9 mouse cellular contexts compared by ENCODE assay signal in genomic region chr11:117627060-117627562, GRCm38 (mm10). TPM values are rescaled to one million over a fixed set of nuclear protein-coding genes. Genes with fewer than 3 reads are reported as not detected.
DNase-seq lines count a peak whose midpoint lies in the region; ATAC-seq lines count a peak whose summit lies in the region.
"Had no signal": no experiment of that assay in that cellular context is flagged by ENCODE, and none has a peak within 500 bp of the region (broad histone marks: within the 10 kb centered on the region; RNA-seq: fewer than 3 reads in every experiment).

No protein-coding gene starts in this region.

- peaks cover 33% of the 10 kb centered on the region for H3K27me3 ChIP-seq in kidney, embryonic 15.5 days
- H3K27me3 ChIP-seq in kidney, embryonic 16.5 days (ENCODE audit: insufficient read depth, low read length) = peaks cover 29% of the 10 kb centered on the region
- no peaks in the 10 kb centered on the region for H3K27me3 ChIP-seq in hindbrain, embryonic 16.5 days (replicated peaks; ENCODE audit: control insufficient read depth, insufficient read depth, low read length)
- H3K27me3 ChIP-seq: CH12.LX had no signal

- no peak overlapping the region for H3K4me3 ChIP-seq in kidney, embryonic 15.5 days (replicated peaks)
- H3K4me3 ChIP-seq in kidney, embryonic 16.5 days (ENCODE audit: low read length) = no peak overlapping the region
- H3K4me3 ChIP-seq in hindbrain, embryonic 16.5 days (ENCODE audit: low read length) = no peak overlapping the region

- no peaks in the 10 kb centered on the region for H3K9me3 ChIP-seq in kidney, embryonic 15.5 days (replicated peaks)
- no peaks in the 10 kb centered on the region for H3K9me3 ChIP-seq in kidney, embryonic 16.5 days (ENCODE audit: low read length)
- H3K9me3 ChIP-seq in hindbrain, embryonic 16.5 days (ENCODE audit: control insufficient read depth, low read length) = no peaks in the 10 kb centered on the region

- H3K4me2 ChIP-seq in kidney, embryonic 15.5 days = no peak overlapping the region
- no peak overlapping the region for H3K4me2 ChIP-seq in kidney, embryonic 16.5 days (replicated peaks; ENCODE audit: low read depth, low read length)
- peak overlapping the region; percentile 27 for H3K4me2 ChIP-seq in hindbrain, embryonic 16.5 days (ENCODE audit: low read length)

- WGBS in kidney, embryonic 15.5 days = 28% methylated on average over 5 of the region's 5 CpGs
- WGBS in kidney, embryonic 16.5 days = 29% methylated on average over 5 of the region's 5 CpGs
- WGBS in hindbrain, embryonic 16.5 days = 14% methylated on average over 5 of the region's 5 CpGs

- H3K27ac ChIP-seq in kidney, embryonic 15.5 days = no peak overlapping the region
- no peak overlapping the region for H3K27ac ChIP-seq in kidney, embryonic 16.5 days (ENCODE audit: low read length)
- peak overlapping the region; percentile 89 for H3K27ac ChIP-seq in hindbrain, embryonic 16.5 days (ENCODE audit: low read depth, low read length)

- no peak for ATAC-seq in kidney, embryonic 15.5 days (replicated peaks; ENCODE audit: low FRiP score)
- no peak for ATAC-seq in kidney, embryonic 16.5 days (ENCODE audit: low FRiP score, low TSS enrichment)
- peak; percentile 26; the same call in 1 of the 2 replicates for ATAC-seq in hindbrain, embryonic 16.5 days

- DNase-seq in cerebellum, adult 8-10 months = peak; percentile 63
- DNase-seq in right cerebral cortex, postnatal 36 days (ENCODE audit: low spot score in 2 of 2) = peak; percentile 34 to 42
- no peak for DNase-seq in gastrocnemius, postnatal 36 days
- no peak for DNase-seq in adrenal gland, adult 8-10 months
- DNase-seq in gastrocnemius, adult 8-10 months (ENCODE audit: low spot score in 2 of 2) = no peak

- H3K4me1 ChIP-seq in kidney, embryonic 15.5 days = peaks cover 10% of the 10 kb centered on the region; the same call in 1 of the 2 replicates
- H3K4me1 ChIP-seq in kidney, embryonic 16.5 days (ENCODE audit: insufficient read depth, low read length) = peaks cover 3% of the 10 kb centered on the region; the same call in 1 of the 2 replicates
- H3K4me1 ChIP-seq in hindbrain, embryonic 16.5 days (ENCODE audit: control insufficient read depth, insufficient read depth, low read depth, low read length) = peaks cover 29% of the 10 kb centered on the region

- H3K9ac ChIP-seq in kidney, embryonic 15.5 days = 0 out of 2 replicates have a peak overlapping the region, but pooled peaks have one; percentile 10
- no peak overlapping the region for H3K9ac ChIP-seq in kidney, embryonic 16.5 days (replicated peaks; ENCODE audit: low read length)
- H3K9ac ChIP-seq in hindbrain, embryonic 16.5 days (ENCODE audit: low read depth, low read length) = peak overlapping the region; percentile 25; the same call in 1 of the 2 replicates

- no peaks in the 10 kb centered on the region for H3K36me3 ChIP-seq in kidney, embryonic 15.5 days
- no peaks in the 10 kb centered on the region for H3K36me3 ChIP-seq in kidney, embryonic 16.5 days (ENCODE audit: insufficient read depth, low read length)
- H3K36me3 ChIP-seq in hindbrain, embryonic 16.5 days (ENCODE audit: control insufficient read depth, insufficient read depth, low read length) = no peaks in the 10 kb centered on the region

- intact Hi-C loops in gastrocnemius, postnatal 36 days (cut with DNase I) = no loop called here

RNA-seq across cellular contexts. Expression of gene Tnrc6c, which starts 27.0 kb away (rescaled TPM):
- polyA plus RNA-seq in kidney, embryonic 15.5 days (2015; fragmentation: Nextera tagmentation; extraction: Ambion mirVana) = 10.0 and 10.5 TPM in 2 replicates
- 9.1 and 10.7 TPM in 2 replicates for polyA plus RNA-seq in kidney, embryonic 16.5 days (2015; fragmentation: Nextera tagmentation; extraction: Ambion mirVana)
- 18.9 and 21.4 TPM in 2 replicates for polyA plus RNA-seq in hindbrain, embryonic 16.5 days (2015; fragmentation: Nextera tagmentation; extraction: Ambion mirVana)
- 10 to 100 TPM; 15.0 to 19.6 TPM for total RNA-seq in gastrocnemius, postnatal 36 days (2021)
- 10 to 100 TPM; 22.3 to 41.0 (median 31.9) TPM for total RNA-seq in adrenal gland, adult 8-10 months (2022)
- total RNA-seq in gastrocnemius, adult 8-10 months (2022) = 10 to 100 TPM; 17.0 to 20.8 (median 18.6) TPM

Comparison
In these comparisons a context has a peak if more than half of its experiments do, and no peak if none do; other contexts are left out.
1. DNase-seq: peak in cerebellum, adult 8-10 months (single experiment) and right cerebral cortex, postnatal 36 days (2 of 2); none in gastrocnemius, postnatal 36 days (0 of 2), adrenal gland, adult 8-10 months (single experiment) and gastrocnemius, adult 8-10 months (0 of 2).